Mouse (Mus musculus): ENCODE measurements around the gene Tbc1d23. TPM values are rescaled to one million over a fixed set of nuclear protein-coding genes. Genes with fewer than 3 reads are reported as not detected.
A peak's percentile ranks its signal among the peaks of the same experiment; 100 is the strongest.

The Tbc1d23 gene
- total and polyA plus RNA-seq, 2 experiments: 4.0 to 18.7 TPM

DNA sequence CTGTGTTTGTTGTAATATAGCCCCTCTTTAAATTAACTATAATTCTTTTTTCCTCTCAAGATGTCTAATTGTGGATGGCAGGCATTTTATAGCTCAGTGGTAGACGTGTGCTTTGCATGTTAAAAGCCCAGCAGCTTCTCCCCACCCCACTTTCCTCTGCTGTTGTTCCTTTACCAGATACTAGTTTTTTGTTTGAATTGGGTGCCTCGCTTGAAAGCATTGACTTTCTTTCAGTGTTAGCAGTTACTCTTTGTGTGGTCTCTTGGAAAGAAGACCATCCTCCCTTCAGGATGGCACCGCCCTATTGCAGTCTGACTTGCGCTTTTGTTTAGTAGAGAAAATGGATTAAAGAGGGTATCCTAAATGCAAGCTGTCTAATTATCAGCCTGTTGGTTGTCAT is 99.8 kb downstream of the Tbc1d23 start:
- H3K27me3 ChIP-seq (ENCODE audit: control insufficient read depth, insufficient read depth, low read length): no peaks in the 10 kb centered on the region
- 74% methylated on average over 4 of the region's 4 CpGs for WGBS

DNA sequence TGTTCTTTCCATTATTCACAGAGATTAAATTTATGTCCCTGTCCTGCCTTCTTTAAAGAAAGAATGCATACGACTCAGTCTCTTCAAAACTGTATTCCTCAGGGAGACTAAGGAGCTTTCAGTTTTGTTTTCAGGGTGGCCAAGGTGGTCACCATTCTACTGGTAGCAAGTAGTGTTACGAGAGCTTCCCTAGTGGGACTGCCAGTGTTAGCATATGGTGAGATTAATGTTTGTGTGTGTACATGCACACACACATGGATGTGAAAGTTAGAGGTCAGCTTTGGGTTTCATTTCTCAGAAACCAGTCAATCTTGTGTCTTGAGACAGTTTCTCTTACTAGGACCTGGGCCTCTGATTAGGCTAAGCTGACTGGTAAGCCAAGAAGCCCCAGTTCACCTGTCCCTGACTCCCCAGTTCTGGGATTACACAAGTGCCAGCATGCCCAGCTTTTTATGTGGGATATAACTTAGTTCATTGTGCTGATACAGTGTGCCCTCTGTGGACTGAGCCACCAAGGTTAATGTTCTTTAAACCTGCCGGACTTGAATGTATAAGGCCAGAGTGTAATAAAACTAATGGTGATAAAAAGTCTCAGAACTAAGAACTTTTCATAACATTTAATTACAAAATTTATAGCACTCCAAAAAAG is 100.4 kb downstream of the Tbc1d23 start:
- 51% methylated on average over 3 of the region's 3 CpGs for WGBS
- H3K4me1 ChIP-seq (ENCODE audit: control insufficient read depth, insufficient read depth, low read length): peaks cover 33% of the 10 kb centered on the region
- H3K27me3 ChIP-seq (ENCODE audit: control insufficient read depth, insufficient read depth, low read length): no peaks in the 10 kb centered on the region
- H3K79me2 ChIP-seq (ENCODE audit: control insufficient read depth, insufficient read depth, low read length): peaks cover 24% of the 10 kb centered on the region; the same call in 1 of the 2 replicates
- TF ChIP-seq CTCF (IDR thresholded peaks at IDR 0.05; ENCODE audit: low read depth, low read length): no peak
- no peak for TF ChIP-seq POLR2A (IDR thresholded peaks at IDR 0.05; ENCODE audit: extremely low read depth, insufficient read depth, low read length)
- no peak overlapping the region for H3K4me3 ChIP-seq (ENCODE audit: insufficient read depth, low read depth, low read length)
- peak overlapping the region; percentile 63; the same call in 1 of the 2 replicates for H3K27ac ChIP-seq (replicated peaks; ENCODE audit: insufficient read depth, low read depth, low read length)
- H3K9ac ChIP-seq (ENCODE audit: low read depth, low read length): no peak overlapping the region; the same call in 1 of the 2 replicates
- H3K36me3 ChIP-seq (ENCODE audit: control insufficient read depth, insufficient read depth, low read length): peaks cover 17% of the 10 kb centered on the region
- peak; percentile 73 for DNase-seq (ENCODE audit: extremely low read depth, low read depth, low spot score)

More for the DNA sequence above, 99.8 kb downstream of the Tbc1d23 start:
- Histone ChIP-seq H3K4me1 (ENCODE audit: control insufficient read depth, insufficient read depth, low read length) (peaks cover 30% of the 10 kb centered on the region), H3K4me3 (ENCODE audit: insufficient read depth, low read depth, low read length) (no peak overlapping the region), H3K27ac (replicated peaks; ENCODE audit: insufficient read depth, low read depth, low read length) (no peak overlapping the region), H3K36me3 (ENCODE audit: control insufficient read depth, insufficient read depth, low read length) (peaks cover 24% of the 10 kb centered on the region), H3K9ac (ENCODE audit: low read depth, low read length) (no peak overlapping the region), H3K79me2 (ENCODE audit: control insufficient read depth, insufficient read depth, low read length) (peaks cover 21% of the 10 kb centered on the region; the same call in 1 of the 2 replicates)
- TF ChIP-seq CTCF (IDR thresholded peaks at IDR 0.05; ENCODE audit: low read depth, low read length) (no peak), POLR2A (IDR thresholded peaks at IDR 0.05; ENCODE audit: extremely low read depth, insufficient read depth, low read length) (no peak)
- no peak for DNase-seq (ENCODE audit: extremely low read depth, low read depth, low spot score)

DNA sequence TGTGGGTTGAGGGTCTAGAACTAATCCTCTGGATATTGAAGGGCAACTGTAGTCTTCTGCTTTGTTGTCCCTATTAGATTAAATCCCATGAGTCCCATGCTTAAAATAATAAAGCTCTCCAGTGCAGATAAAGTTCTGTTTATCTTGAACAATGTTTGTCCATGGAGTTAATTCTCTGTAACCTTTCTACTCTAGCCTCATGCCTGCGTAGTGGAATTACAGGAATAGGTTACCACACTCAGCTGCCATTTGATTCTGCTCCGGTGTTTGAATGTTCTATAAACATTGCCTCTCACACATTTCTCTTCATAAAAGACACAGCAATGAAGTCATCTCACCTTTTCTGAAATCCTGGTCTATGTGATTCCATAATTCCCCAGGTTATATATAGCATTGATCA is 103.5 kb downstream of the Tbc1d23 start:
- Histone ChIP-seq H3K36me3 (ENCODE audit: control insufficient read depth, insufficient read depth, low read length) (no peaks in the 10 kb centered on the region), H3K4me3 (ENCODE audit: insufficient read depth, low read depth, low read length) (no peak overlapping the region), H3K27ac (replicated peaks; ENCODE audit: insufficient read depth, low read depth, low read length) (peak overlapping the region; percentile 84), H3K27me3 (ENCODE audit: control insufficient read depth, insufficient read depth, low read length) (no peaks in the 10 kb centered on the region), H3K4me1 (ENCODE audit: control insufficient read depth, insufficient read depth, low read length) (peaks cover 43% of the 10 kb centered on the region), H3K9ac (ENCODE audit: low read depth, low read length) (peak overlapping the region; percentile 42), H3K79me2 (ENCODE audit: control insufficient read depth, insufficient read depth, low read length) (peaks cover 30% of the 10 kb centered on the region; the same call in 1 of the 2 replicates)
- WGBS: 20% methylated on average over 2 of the region's 2 CpGs
- no peak for TF ChIP-seq CTCF (IDR thresholded peaks at IDR 0.05; ENCODE audit: low read depth, low read length)
- no peak for TF ChIP-seq POLR2A (IDR thresholded peaks at IDR 0.05; ENCODE audit: extremely low read depth, insufficient read depth, low read length)
- DNase-seq (ENCODE audit: extremely low read depth, low read depth, low spot score): peak; percentile 82

DNA sequence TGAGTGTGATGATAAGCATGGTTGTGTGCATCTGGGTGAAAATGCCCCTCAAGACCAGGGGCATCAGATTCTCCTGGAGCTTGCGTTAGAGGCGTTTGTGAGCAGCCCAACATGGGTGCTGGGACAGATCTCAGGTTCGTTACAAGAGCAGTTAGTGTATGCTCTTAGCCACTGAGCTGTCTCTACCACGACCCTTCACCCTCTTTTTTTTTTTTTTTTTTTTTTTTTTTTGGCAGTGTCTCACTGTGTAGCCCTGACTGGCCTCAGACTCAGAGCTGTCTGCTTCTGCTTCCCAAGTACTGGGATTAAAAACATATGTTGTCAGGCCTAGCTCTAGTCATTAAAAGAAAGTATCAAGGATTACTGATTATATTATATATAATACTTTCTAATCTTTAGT is 105.0 kb downstream of the Tbc1d23 start:
- Histone ChIP-seq H3K27ac (replicated peaks; ENCODE audit: insufficient read depth, low read depth, low read length) (peak overlapping the region; percentile 64), H3K4me1 (ENCODE audit: control insufficient read depth, insufficient read depth, low read length) (peaks cover 37% of the 10 kb centered on the region), H3K27me3 (ENCODE audit: control insufficient read depth, insufficient read depth, low read length) (no peaks in the 10 kb centered on the region), H3K79me2 (ENCODE audit: control insufficient read depth, insufficient read depth, low read length) (peaks cover 33% of the 10 kb centered on the region), H3K4me3 (ENCODE audit: insufficient read depth, low read depth, low read length) (no peak overlapping the region), H3K36me3 (ENCODE audit: control insufficient read depth, insufficient read depth, low read length) (no peaks in the 10 kb centered on the region), H3K9ac (ENCODE audit: low read depth, low read length) (no peak overlapping the region; the same call in 1 of the 2 replicates)
- WGBS: 15% methylated on average over 4 of the region's 4 CpGs
- TF ChIP-seq CTCF (IDR thresholded peaks at IDR 0.05; ENCODE audit: low read depth, low read length): no peak
- DNase-seq (ENCODE audit: extremely low read depth, low read depth, low spot score): peak; percentile 76

DNA sequence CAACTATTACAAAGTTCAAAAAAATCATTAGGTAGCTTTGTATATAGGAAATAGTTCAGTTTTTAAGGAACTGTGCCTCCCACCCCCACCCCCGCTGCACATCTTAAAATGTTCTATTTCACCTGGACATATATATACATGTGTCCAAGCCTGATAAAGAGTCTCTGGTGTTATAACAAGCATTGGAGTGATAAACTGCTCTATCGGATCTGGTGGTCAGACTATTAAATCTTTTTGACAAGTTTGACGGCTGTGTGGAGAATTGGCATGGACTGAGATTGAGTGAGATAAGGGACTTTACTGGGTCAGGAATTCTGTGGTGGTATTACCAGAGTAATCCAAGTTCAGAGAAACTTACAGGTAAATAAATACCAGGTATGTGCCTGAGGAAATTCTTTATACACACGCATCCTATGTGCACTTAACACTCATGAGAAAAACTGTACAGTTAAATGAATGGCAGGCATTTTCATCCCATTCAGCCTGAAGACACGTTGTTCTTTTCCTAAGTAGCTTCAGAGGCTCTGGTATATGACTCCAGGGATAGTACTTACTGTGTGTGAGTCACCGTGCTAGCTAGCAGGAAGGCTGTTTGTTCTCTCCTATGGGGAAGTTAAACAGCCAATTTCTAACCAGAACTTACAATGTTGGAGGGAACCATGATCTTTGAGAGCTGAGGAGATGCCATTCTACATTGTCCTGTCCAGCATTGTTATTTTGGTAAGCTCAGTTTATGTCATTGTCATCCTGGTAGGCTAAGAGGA is 108.4 kb downstream of the Tbc1d23 start:
- H3K27ac ChIP-seq (replicated peaks; ENCODE audit: insufficient read depth, low read depth, low read length): peak overlapping the region; percentile 22; the same call in 1 of the 2 replicates
- 6% methylated on average over 6 of the region's 6 CpGs for WGBS
- TF ChIP-seq CTCF (IDR thresholded peaks at IDR 0.05; ENCODE audit: low read depth, low read length) (no peak), POLR2A (IDR thresholded peaks at IDR 0.05; ENCODE audit: extremely low read depth, insufficient read depth, low read length) (no peak)
- DNase-seq (ENCODE audit: extremely low read depth, low read depth, low spot score): no peak
- H3K27me3 ChIP-seq (ENCODE audit: control insufficient read depth, insufficient read depth, low read length): no peaks in the 10 kb centered on the region
- peaks cover 20% of the 10 kb centered on the region for H3K4me1 ChIP-seq (ENCODE audit: control insufficient read depth, insufficient read depth, low read length)
- H3K4me3 ChIP-seq (ENCODE audit: insufficient read depth, low read depth, low read length): peak overlapping the region; percentile 95
- peaks cover 25% of the 10 kb centered on the region for H3K79me2 ChIP-seq (ENCODE audit: control insufficient read depth, insufficient read depth, low read length)
- H3K9ac ChIP-seq (ENCODE audit: low read depth, low read length): peak overlapping the region; percentile 94; the same call in 1 of the 2 replicates
- no peaks in the 10 kb centered on the region for H3K36me3 ChIP-seq (ENCODE audit: control insufficient read depth, insufficient read depth, low read length)
